Mouse (Mus musculus) brain, adult 2 months (tissue): Measurements from ENCODE around the gene Zic2.

Experiments
- DNase-seq: peaks from one replicate; pipeline ENCODE4 v3.0.0; 2011; ENCODE audit warnings: low read depth, low spot score

Zic2 gene

GRCm38 (mm10) chr14:122461966-122462365 is 13.3 kb upstream of the Zic2 start:
- peak; percentile 14 for DNase-seq

GRCm38 (mm10) chr14:122462689-122463079 is 12.6 kb upstream of the Zic2 start:
- DNase-seq = no peak

GRCm38 (mm10) chr14:122463080-122463691 is 12.0 kb upstream of the Zic2 start:
- DNase-seq = peak; percentile 52

GRCm38 (mm10) chr14:122463734-122464341 is 11.4 kb upstream of the Zic2 start:
- DNase-seq = peak; percentile 80

GRCm38 (mm10) chr14:122464351-122464762 is 10.9 kb upstream of the Zic2 start:
- no peak for DNase-seq

GRCm38 (mm10) chr14:122464763-122465741 is 10.2 kb upstream of the Zic2 start, which contains the start of gene Zic5:
Gene Zic5 (minus strand): TSS chr14:122465677.
- peak; percentile 93 for DNase-seq

GRCm38 (mm10) chr14:122465931-122466490 is 9.2 kb upstream of the Zic2 start:
- no peak for DNase-seq

- DNase-seq = no peak
Observed at GRCm38 (mm10) chr14:122466756-122467362, 8.4 kb upstream of the Zic2 start.

GRCm38 (mm10) chr14:122467926-122468841 is 7.1 kb upstream of the Zic2 start:
- DNase-seq = no peak

- DNase-seq = no peak
Observed at GRCm38 (mm10) chr14:122468971-122469755, 6.1 kb upstream of the Zic2 start.

GRCm38 (mm10) chr14:122471449-122472085 is 3.7 kb upstream of the Zic2 start:
- DNase-seq = no peak

GRCm38 (mm10) chr14:122472161-122472560 is 3.1 kb upstream of the Zic2 start:
- no peak for DNase-seq

GRCm38 (mm10) chr14:122472647-122473046 is 2.6 kb upstream of the Zic2 start:
- DNase-seq = no peak

- no peak for DNase-seq
Observed at GRCm38 (mm10) chr14:122473211-122473751, 2.0 kb upstream of the Zic2 start.

- DNase-seq = peak; percentile 96
Observed at GRCm38 (mm10) chr14:122474041-122474890, 969 bp upstream of the Zic2 start.

GRCm38 (mm10) chr14:122475557-122476040 is 364 bp downstream of the Zic2 start:
- DNase-seq = peak; percentile 17

- no peak for DNase-seq
Observed at GRCm38 (mm10) chr14:122476041-122476821, 996 bp downstream of the Zic2 start.
